Mouse (Mus musculus): ENCODE data around the gene Ppp5c. TPM values are rescaled to one million over a fixed set of nuclear protein-coding genes. Genes with fewer than 3 reads are reported as not detected.
A peak's percentile ranks its signal among the peaks of the same experiment; 100 is the strongest.
"Not testable (repeated sequence)": the region's sequence is repeated elsewhere in the genome, so short reads cannot be mapped to it uniquely, and the experiment has no call there.

Ppp5c gene
- 100 to 1,000 TPM; 146 to 147 TPM for total RNA-seq (2021)
- long read RNA-seq, transcript Ppp5c-201 (13 exons, 2,072 nt) = major isoform, 156 of 181 reads
- long read RNA-seq, partial matches to known transcripts = 5 of 181 reads
- long read RNA-seq, other reads (novel, unspliced or antisense) = 18 of 181 reads

- peak; percentile 83 to 90 for DNase-seq (ENCODE audit: low spot score in 2 of 2)
These were observed at the start of gene Ppp5c for GRCm38 (mm10) chr7:17027588-17028343. Gene Ppp5c (minus strand): TSS chr7:17027924.

GRCm38 (mm10) chr7:17076542-17076941 is 48.8 kb upstream of the Ppp5c start:
- no peak for DNase-seq (ENCODE audit: low spot score in 2 of 2)

GRCm38 (mm10) chr7:17073904-17074615 is 46.3 kb upstream of the Ppp5c start, which contains the start of gene Psg16:
Gene Psg16 (plus strand): TSS chr7:17074040.
- DNase-seq (ENCODE audit: low spot score in 2 of 2) = peak in 1 of 2 experiments; percentile 78

GRCm38 (mm10) chr7:17073513-17073903 is 45.8 kb upstream of the Ppp5c start:
- DNase-seq (ENCODE audit: low spot score in 2 of 2) = no peak

GRCm38 (mm10) chr7:17067651-17068050 is 39.9 kb upstream of the Ppp5c start:
- not testable (repeated sequence) for DNase-seq (ENCODE audit: low spot score in 2 of 2)

- no peak for DNase-seq (ENCODE audit: low spot score in 2 of 2)
These were observed 39.3 kb upstream of the Ppp5c start for GRCm38 (mm10) chr7:17067000-17067399.

- DNase-seq (ENCODE audit: low spot score in 2 of 2) = peak; percentile 74 to 93
These were observed 38.7 kb upstream of the Ppp5c start for GRCm38 (mm10) chr7:17066412-17066811.

GRCm38 (mm10) chr7:17065620-17066019 is 37.9 kb upstream of the Ppp5c start:
- no peak for DNase-seq (ENCODE audit: low spot score in 2 of 2)

- no peak for DNase-seq (ENCODE audit: low spot score in 2 of 2)
These were observed 35.1 kb upstream of the Ppp5c start for GRCm38 (mm10) chr7:17062845-17063244.

- DNase-seq (ENCODE audit: low spot score in 2 of 2) = peak in 1 of 2 experiments; percentile 65
These were observed 34.7 kb upstream of the Ppp5c start, which contains the start of gene Hif3a for GRCm38 (mm10) chr7:17062389-17062788. Gene Hif3a (minus strand): TSS chr7:17062427.

- DNase-seq (ENCODE audit: low spot score in 2 of 2) = peak in 1 of 2 experiments; percentile 70
These were observed 33.3 kb upstream of the Ppp5c start for GRCm38 (mm10) chr7:17060782-17061605.

- DNase-seq (ENCODE audit: low spot score in 2 of 2) = peak; percentile 73 to 94
These were observed 32.5 kb upstream of the Ppp5c start for GRCm38 (mm10) chr7:17060031-17060781.

GRCm38 (mm10) chr7:17059463-17059844 is 31.7 kb upstream of the Ppp5c start:
- DNase-seq (ENCODE audit: low spot score in 2 of 2) = no peak

- DNase-seq (ENCODE audit: low spot score in 2 of 2) = peak in 1 of 2 experiments; percentile 58
These were observed 31.2 kb upstream of the Ppp5c start for GRCm38 (mm10) chr7:17058816-17059462.

- DNase-seq (ENCODE audit: low spot score in 2 of 2) = peak; percentile 61 to 88
These were observed 30.5 kb upstream of the Ppp5c start for GRCm38 (mm10) chr7:17058071-17058689.

GRCm38 (mm10) chr7:17056601-17057523 is 29.1 kb upstream of the Ppp5c start:
- DNase-seq (ENCODE audit: low spot score in 2 of 2) = peak in 1 of 2 experiments; percentile 57

- DNase-seq (ENCODE audit: low spot score in 2 of 2) = peak; percentile 85 to 94
These were observed 28.4 kb upstream of the Ppp5c start for GRCm38 (mm10) chr7:17056081-17056581.
